Mouse (Mus musculus): ENCODE measurements around the gene Gm20388. TPM values are rescaled to one million over a fixed set of nuclear protein-coding genes. Genes with fewer than 3 reads are reported as not detected.

Gene Gm20388
- polyA plus RNA-seq, 1 experiment from 2014 or later, result 8.3 TPM

DNA sequence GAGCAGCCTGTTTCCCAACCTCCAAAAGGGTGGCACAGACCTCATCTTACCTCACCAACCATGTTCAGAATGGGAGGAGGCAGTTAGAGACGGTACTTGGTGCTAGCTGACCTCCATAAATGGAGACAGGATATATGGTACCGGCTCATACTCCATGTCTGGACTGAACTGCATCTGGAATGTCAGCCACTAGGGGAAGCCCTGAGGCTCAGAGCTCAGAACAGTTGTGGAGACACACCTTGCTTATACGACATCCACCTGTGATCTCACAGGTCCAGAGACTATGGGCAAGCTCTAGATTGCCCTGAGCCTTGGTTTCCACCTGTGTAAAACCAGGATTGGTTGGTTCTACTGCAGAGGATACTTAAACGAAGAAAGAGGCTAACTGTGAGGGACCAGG lies 2164.3 kb downstream of the Gm20388 start:
- no peak overlapping the region for H3K4me2 ChIP-seq (ENCODE audit: low read length)
- no peaks in the 10 kb centered on the region for H3K9me3 ChIP-seq (ENCODE audit: control insufficient read depth, low read length)
- peaks cover 24% of the 10 kb centered on the region for H3K4me1 ChIP-seq (replicated peaks; ENCODE audit: control insufficient read depth, insufficient read depth, low read length)
- H3K9ac ChIP-seq (ENCODE audit: low read length), result no peak overlapping the region
- H3K4me3 ChIP-seq (ENCODE audit: low read depth, low read length), result no peak overlapping the region
- 48% methylated on average over 4 of the region's 4 CpGs for WGBS
- H3K27me3 ChIP-seq (replicated peaks; ENCODE audit: control insufficient read depth, insufficient read depth, low read length), result peaks cover 21% of the 10 kb centered on the region
- H3K36me3 ChIP-seq (ENCODE audit: control insufficient read depth, insufficient read depth, low read length), result no peaks in the 10 kb centered on the region
- ATAC-seq (replicated peaks; ENCODE audit: low FRiP score, low TSS enrichment, low read depth) (no peak), DNase-seq (ENCODE audit: low spot score) (no peak)
- H3K27ac ChIP-seq (ENCODE audit: low read depth), result no peak overlapping the region

- Histone ChIP-seq H3K9ac (ENCODE audit: low read length) (no peak overlapping the region), H3K36me3 (ENCODE audit: control insufficient read depth, insufficient read depth, low read length) (no peaks in the 10 kb centered on the region), H3K9me3 (ENCODE audit: control insufficient read depth, low read length) (no peaks in the 10 kb centered on the region), H3K4me1 (replicated peaks; ENCODE audit: control insufficient read depth, insufficient read depth, low read length) (peaks cover 33% of the 10 kb centered on the region), H3K27ac (ENCODE audit: low read depth) (no peak overlapping the region), H3K27me3 (replicated peaks; ENCODE audit: control insufficient read depth, insufficient read depth, low read length) (peaks cover 10% of the 10 kb centered on the region; the same call in 1 of the 2 replicates), H3K4me2 (ENCODE audit: low read length) (no peak overlapping the region), H3K4me3 (ENCODE audit: low read depth, low read length) (no peak overlapping the region)
- WGBS, result 25% methylated on average over 23 of the region's 23 CpGs
- no peak for ATAC-seq (replicated peaks; ENCODE audit: low FRiP score, low TSS enrichment, low read depth)
- DNase-seq (ENCODE audit: low spot score), result no peak
Observed at GRCm38 (mm10) chr8:122076183-122076842, 2165.7 kb downstream of the Gm20388 start.

DNA sequence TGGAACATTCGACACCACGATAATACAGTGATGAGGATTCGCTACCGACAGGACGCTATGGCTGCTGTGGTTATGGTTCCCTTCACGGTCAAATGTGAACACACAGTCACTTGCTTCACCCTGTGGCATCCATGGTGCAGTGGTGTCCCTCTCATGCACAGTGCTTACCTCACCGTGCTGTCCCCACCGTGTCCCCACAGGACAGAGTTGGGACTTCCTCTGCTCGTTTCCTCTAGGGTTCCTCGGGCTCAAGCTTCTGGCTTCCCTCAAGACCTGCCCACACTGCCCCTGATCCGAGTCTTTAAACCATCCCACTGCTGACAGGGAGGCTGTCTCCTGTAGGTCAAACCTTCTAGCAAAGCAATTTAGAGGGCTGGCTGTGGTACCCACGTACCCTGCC lies 2167.7 kb downstream of the Gm20388 start:
- Histone ChIP-seq H3K27me3 (replicated peaks; ENCODE audit: control insufficient read depth, insufficient read depth, low read length) (peaks cover 10% of the 10 kb centered on the region; the same call in 1 of the 2 replicates), H3K4me1 (replicated peaks; ENCODE audit: control insufficient read depth, insufficient read depth, low read length) (peaks cover 33% of the 10 kb centered on the region), H3K9ac (ENCODE audit: low read length) (no peak overlapping the region), H3K9me3 (ENCODE audit: control insufficient read depth, low read length) (no peaks in the 10 kb centered on the region), H3K36me3 (ENCODE audit: control insufficient read depth, insufficient read depth, low read length) (no peaks in the 10 kb centered on the region), H3K4me2 (ENCODE audit: low read length) (no peak overlapping the region), H3K27ac (ENCODE audit: low read depth) (no peak overlapping the region), H3K4me3 (ENCODE audit: low read depth, low read length) (no peak overlapping the region)
- 80% methylated on average over 12 of the region's 12 CpGs for WGBS
- DNase-seq (ENCODE audit: low spot score) (no peak), ATAC-seq (replicated peaks; ENCODE audit: low FRiP score, low TSS enrichment, low read depth) (no peak)

- DNase-seq (ENCODE audit: low spot score) (no peak), ATAC-seq (replicated peaks; ENCODE audit: low FRiP score, low TSS enrichment, low read depth) (no peak)
- Histone ChIP-seq H3K4me3 (ENCODE audit: low read depth, low read length) (no peak overlapping the region), H3K9ac (ENCODE audit: low read length) (no peak overlapping the region), H3K36me3 (ENCODE audit: control insufficient read depth, insufficient read depth, low read length) (no peaks in the 10 kb centered on the region), H3K27me3 (replicated peaks; ENCODE audit: control insufficient read depth, insufficient read depth, low read length) (peaks cover 10% of the 10 kb centered on the region; the same call in 1 of the 2 replicates), H3K9me3 (ENCODE audit: control insufficient read depth, low read length) (no peaks in the 10 kb centered on the region), H3K4me2 (ENCODE audit: low read length) (no peak overlapping the region), H3K4me1 (replicated peaks; ENCODE audit: control insufficient read depth, insufficient read depth, low read length) (peaks cover 33% of the 10 kb centered on the region), H3K27ac (ENCODE audit: low read depth) (no peak overlapping the region)
- WGBS, result 51% methylated on average over 6 of the region's 6 CpGs
Observed at GRCm38 (mm10) chr8:122079093-122079492, 2168.5 kb downstream of the Gm20388 start.

DNA sequence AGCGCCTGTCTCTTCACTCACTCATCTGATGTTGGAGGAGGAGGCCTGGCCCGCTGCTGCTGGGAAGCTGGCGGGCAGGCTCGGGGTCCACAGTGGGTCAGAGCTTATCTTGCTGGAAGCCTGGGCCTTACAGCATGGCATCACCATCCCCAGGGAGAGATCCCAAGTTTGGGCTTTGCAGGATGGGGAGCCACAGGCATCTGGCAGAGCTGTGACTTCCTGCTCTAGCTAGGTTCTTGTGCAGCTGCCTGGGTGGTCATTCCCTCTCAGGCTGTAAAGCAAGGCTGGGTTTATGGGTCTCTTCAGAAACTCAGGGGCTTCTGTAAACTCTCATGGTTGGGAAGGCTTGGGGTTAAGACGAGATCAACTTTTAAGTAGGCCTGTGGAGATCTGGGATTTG lies 2169.7 kb downstream of the Gm20388 start:
- Histone ChIP-seq H3K9ac (ENCODE audit: low read length) (no peak overlapping the region), H3K4me1 (replicated peaks; ENCODE audit: control insufficient read depth, insufficient read depth, low read length) (peaks cover 30% of the 10 kb centered on the region), H3K36me3 (ENCODE audit: control insufficient read depth, insufficient read depth, low read length) (no peaks in the 10 kb centered on the region), H3K27ac (ENCODE audit: low read depth) (peak overlapping the region; percentile 18; the same call in 1 of the 2 replicates), H3K4me3 (ENCODE audit: low read depth, low read length) (no peak overlapping the region), H3K27me3 (replicated peaks; ENCODE audit: control insufficient read depth, insufficient read depth, low read length) (peaks cover 10% of the 10 kb centered on the region; the same call in 1 of the 2 replicates), H3K9me3 (ENCODE audit: control insufficient read depth, low read length) (no peaks in the 10 kb centered on the region), H3K4me2 (ENCODE audit: low read length) (no peak overlapping the region)
- ATAC-seq (replicated peaks; ENCODE audit: low FRiP score, low TSS enrichment, low read depth) (no peak), DNase-seq (ENCODE audit: low spot score) (no peak)
- WGBS, result 30% methylated on average over 5 of the region's 5 CpGs

- H3K27me3 ChIP-seq (replicated peaks; ENCODE audit: control insufficient read depth, insufficient read depth, low read length), result peaks cover 8% of the 10 kb centered on the region; the same call in 1 of the 2 replicates
- WGBS, result 88% methylated on average over 6 of the region's 6 CpGs
- no peak for ATAC-seq (replicated peaks; ENCODE audit: low FRiP score, low TSS enrichment, low read depth)
Observed at GRCm38 (mm10) chr8:122083401-122083800, 2172.8 kb downstream of the Gm20388 start.

GRCm38 (mm10) chr8:122084145-122084544 lies 2173.5 kb downstream of the Gm20388 start:
- no peak for ATAC-seq (replicated peaks; ENCODE audit: low FRiP score, low TSS enrichment, low read depth)
- H3K9me3 ChIP-seq (ENCODE audit: control insufficient read depth, low read length), result no peaks in the 10 kb centered on the region
- peaks cover 8% of the 10 kb centered on the region; the same call in 1 of the 2 replicates for H3K27me3 ChIP-seq (replicated peaks; ENCODE audit: control insufficient read depth, insufficient read depth, low read length)

More at GRCm38 (mm10) chr8:122083401-122083800, 2172.8 kb downstream of the Gm20388 start:
- H3K9me3 ChIP-seq (ENCODE audit: control insufficient read depth, low read length), result no peaks in the 10 kb centered on the region
- H3K4me2 ChIP-seq (ENCODE audit: low read length), result no peak overlapping the region
- no peaks in the 10 kb centered on the region for H3K36me3 ChIP-seq (ENCODE audit: control insufficient read depth, insufficient read depth, low read length)
- no peak for DNase-seq (ENCODE audit: low spot score)
- H3K27ac ChIP-seq (ENCODE audit: low read depth), result no peak overlapping the region
- H3K9ac ChIP-seq (ENCODE audit: low read length), result no peak overlapping the region
- H3K4me1 ChIP-seq (replicated peaks; ENCODE audit: control insufficient read depth, insufficient read depth, low read length), result peaks cover 20% of the 10 kb centered on the region
- H3K4me3 ChIP-seq (ENCODE audit: low read depth, low read length), result no peak overlapping the region

GRCm38 (mm10) chr8:122084726-122085410 lies 2174.2 kb downstream of the Gm20388 start:
- Histone ChIP-seq H3K27me3 (replicated peaks; ENCODE audit: control insufficient read depth, insufficient read depth, low read length) (peaks cover 8% of the 10 kb centered on the region; the same call in 1 of the 2 replicates), H3K9me3 (ENCODE audit: control insufficient read depth, low read length) (no peaks in the 10 kb centered on the region), H3K4me2 (ENCODE audit: low read length) (no peak overlapping the region), H3K9ac (ENCODE audit: low read length) (no peak overlapping the region), H3K4me3 (ENCODE audit: low read depth, low read length) (no peak overlapping the region), H3K4me1 (replicated peaks; ENCODE audit: control insufficient read depth, insufficient read depth, low read length) (peaks cover 15% of the 10 kb centered on the region), H3K27ac (ENCODE audit: low read depth) (no peak overlapping the region), H3K36me3 (ENCODE audit: control insufficient read depth, insufficient read depth, low read length) (no peaks in the 10 kb centered on the region)
- ATAC-seq (replicated peaks; ENCODE audit: low FRiP score, low TSS enrichment, low read depth), result no peak; the same call in 1 of the 2 replicates
- no peak for DNase-seq (ENCODE audit: low spot score)
- 74% methylated on average over 15 of the region's 15 CpGs for WGBS

More at GRCm38 (mm10) chr8:122084145-122084544, 2173.5 kb downstream of the Gm20388 start:
- 71% methylated on average over 3 of the region's 3 CpGs for WGBS
- H3K9ac ChIP-seq (ENCODE audit: low read length), result no peak overlapping the region
- no peak overlapping the region for H3K4me2 ChIP-seq (ENCODE audit: low read length)
- no peak overlapping the region for H3K4me3 ChIP-seq (ENCODE audit: low read depth, low read length)
- H3K4me1 ChIP-seq (replicated peaks; ENCODE audit: control insufficient read depth, insufficient read depth, low read length), result peaks cover 19% of the 10 kb centered on the region
- H3K36me3 ChIP-seq (ENCODE audit: control insufficient read depth, insufficient read depth, low read length), result no peaks in the 10 kb centered on the region
- no peak overlapping the region for H3K27ac ChIP-seq (ENCODE audit: low read depth)
- DNase-seq (ENCODE audit: low spot score), result no peak
